Mouse (Mus musculus): ENCODE results near the gene Tbc1d10c. TPM values are rescaled to one million over a fixed set of nuclear protein-coding genes. Genes with fewer than 3 reads are reported as not detected.

The Tbc1d10c gene
- polyA plus RNA-seq, 1 experiment from 2014 or later = 1.1 TPM

GRCm38 (mm10) chr19:4152445-4153231 lies 38.4 kb downstream of the Tbc1d10c start:
- no peak overlapping the region for H3K4me2 ChIP-seq (ENCODE audit: low read depth)
- H3K9ac ChIP-seq (ENCODE audit: low read length) = no peak overlapping the region
- ATAC-seq (ENCODE audit: insufficient read depth, low FRiP score, low TSS enrichment) = no peak
- DNase-seq (ENCODE audit: low spot score) = no peak
- peaks cover 9% of the 10 kb centered on the region for H3K36me3 ChIP-seq (ENCODE audit: control insufficient read depth, insufficient read depth, low read length)
- H3K27ac ChIP-seq (ENCODE audit: low read depth, low read length) = no peak overlapping the region
- whole genome bisulfite sequencing = 87% methylated on average over 8 of the region's 8 CpGs
- H3K4me3 ChIP-seq (ENCODE audit: low read depth, low read length) = no peak overlapping the region
- no peaks in the 10 kb centered on the region for H3K27me3 ChIP-seq (ENCODE audit: control insufficient read depth, insufficient read depth, low read length)
- peaks cover 8% of the 10 kb centered on the region for H3K4me1 ChIP-seq (ENCODE audit: control insufficient read depth, insufficient read depth, low read length)
- no peaks in the 10 kb centered on the region for H3K9me3 ChIP-seq (ENCODE audit: control insufficient read depth, low read length)

- Histone ChIP-seq H3K9me3 (ENCODE audit: control insufficient read depth, low read length) (no peaks in the 10 kb centered on the region), H3K4me2 (ENCODE audit: low read depth) (no peak overlapping the region), H3K36me3 (ENCODE audit: control insufficient read depth, insufficient read depth, low read length) (peaks cover 4% of the 10 kb centered on the region), H3K27me3 (ENCODE audit: control insufficient read depth, insufficient read depth, low read length) (no peaks in the 10 kb centered on the region), H3K4me3 (ENCODE audit: low read depth, low read length) (no peak overlapping the region), H3K4me1 (ENCODE audit: control insufficient read depth, insufficient read depth, low read length) (peaks cover 8% of the 10 kb centered on the region), H3K9ac (ENCODE audit: low read length) (no peak overlapping the region), H3K27ac (ENCODE audit: low read depth, low read length) (no peak overlapping the region)
- ATAC-seq (ENCODE audit: insufficient read depth, low FRiP score, low TSS enrichment) (no peak), DNase-seq (ENCODE audit: low spot score) (no peak)
- WGBS = 89% methylated on average over 5 of the region's 5 CpGs
These were observed 39.2 kb downstream of the Tbc1d10c start for GRCm38 (mm10) chr19:4151898-4152297.

GRCm38 (mm10) chr19:4151488-4151860 lies 39.6 kb downstream of the Tbc1d10c start:
- 96% methylated on average over 4 of the region's 5 CpGs for WGBS
- H3K9me3 ChIP-seq (ENCODE audit: control insufficient read depth, low read length) = no peaks in the 10 kb centered on the region
- no peak overlapping the region for H3K4me2 ChIP-seq (ENCODE audit: low read depth)
- H3K36me3 ChIP-seq (ENCODE audit: control insufficient read depth, insufficient read depth, low read length) = peaks cover 3% of the 10 kb centered on the region; the same call in 1 of the 2 replicates
- no peak overlapping the region for H3K4me3 ChIP-seq (ENCODE audit: low read depth, low read length)
- ATAC-seq (ENCODE audit: insufficient read depth, low FRiP score, low TSS enrichment) = no peak
- H3K9ac ChIP-seq (ENCODE audit: low read length) = no peak overlapping the region
- peaks cover 8% of the 10 kb centered on the region for H3K4me1 ChIP-seq (ENCODE audit: control insufficient read depth, insufficient read depth, low read length)
- no peaks in the 10 kb centered on the region for H3K27me3 ChIP-seq (ENCODE audit: control insufficient read depth, insufficient read depth, low read length)
- DNase-seq (ENCODE audit: low spot score) = no peak
- no peak overlapping the region for H3K27ac ChIP-seq (ENCODE audit: low read depth, low read length)

GRCm38 (mm10) chr19:4150567-4151487 lies 40.3 kb downstream of the Tbc1d10c start:
- Histone ChIP-seq H3K4me3 (ENCODE audit: low read depth, low read length) (no peak overlapping the region), H3K9ac (ENCODE audit: low read length) (no peak overlapping the region)

GRCm38 (mm10) chr19:4149764-4150461 lies 41.2 kb downstream of the Tbc1d10c start:
- Histone ChIP-seq H3K27ac (ENCODE audit: low read depth, low read length) (no peak overlapping the region), H3K9me3 (ENCODE audit: control insufficient read depth, low read length) (no peaks in the 10 kb centered on the region), H3K4me2 (ENCODE audit: low read depth) (no peak overlapping the region; the same call in 1 of the 2 replicates), H3K4me1 (ENCODE audit: control insufficient read depth, insufficient read depth, low read length) (peaks cover 8% of the 10 kb centered on the region), H3K4me3 (ENCODE audit: low read depth, low read length) (no peak overlapping the region), H3K36me3 (ENCODE audit: control insufficient read depth, insufficient read depth, low read length) (peaks cover 3% of the 10 kb centered on the region; the same call in 1 of the 2 replicates), H3K27me3 (ENCODE audit: control insufficient read depth, insufficient read depth, low read length) (no peaks in the 10 kb centered on the region), H3K9ac (ENCODE audit: low read length) (no peak overlapping the region)
- no peak for ATAC-seq (ENCODE audit: insufficient read depth, low FRiP score, low TSS enrichment)
- no peak for DNase-seq (ENCODE audit: low spot score)
- 94% methylated on average over 17 of the region's 17 CpGs for WGBS

More at GRCm38 (mm10) chr19:4150567-4151487, 40.3 kb downstream of the Tbc1d10c start:
- DNase-seq (ENCODE audit: low spot score) (no peak), ATAC-seq (ENCODE audit: insufficient read depth, low FRiP score, low TSS enrichment) (no peak)
- Histone ChIP-seq H3K27ac (ENCODE audit: low read depth, low read length) (no peak overlapping the region), H3K9me3 (ENCODE audit: control insufficient read depth, low read length) (no peaks in the 10 kb centered on the region), H3K4me1 (ENCODE audit: control insufficient read depth, insufficient read depth, low read length) (peaks cover 8% of the 10 kb centered on the region), H3K4me2 (ENCODE audit: low read depth) (no peak overlapping the region), H3K27me3 (ENCODE audit: control insufficient read depth, insufficient read depth, low read length) (no peaks in the 10 kb centered on the region), H3K36me3 (ENCODE audit: control insufficient read depth, insufficient read depth, low read length) (peaks cover 3% of the 10 kb centered on the region; the same call in 1 of the 2 replicates)
- 92% methylated on average over 22 of the region's 22 CpGs for WGBS

GRCm38 (mm10) chr19:4149283-4149682 lies 41.8 kb downstream of the Tbc1d10c start:
- H3K27me3 ChIP-seq (ENCODE audit: control insufficient read depth, insufficient read depth, low read length) = no peaks in the 10 kb centered on the region
- H3K36me3 ChIP-seq (ENCODE audit: control insufficient read depth, insufficient read depth, low read length) = peaks cover 3% of the 10 kb centered on the region; the same call in 1 of the 2 replicates
- DNase-seq (ENCODE audit: low spot score) (no peak), ATAC-seq (ENCODE audit: insufficient read depth, low FRiP score, low TSS enrichment) (no peak)
- peak overlapping the region; percentile 64 for H3K4me2 ChIP-seq (ENCODE audit: low read depth)
- H3K27ac ChIP-seq (ENCODE audit: low read depth, low read length) = no peak overlapping the region
- no peaks in the 10 kb centered on the region for H3K9me3 ChIP-seq (ENCODE audit: control insufficient read depth, low read length)
- H3K4me1 ChIP-seq (ENCODE audit: control insufficient read depth, insufficient read depth, low read length) = peaks cover 8% of the 10 kb centered on the region
- WGBS = 95% methylated on average over 11 of the region's 11 CpGs
- peak overlapping the region; percentile 80 for H3K4me3 ChIP-seq (ENCODE audit: low read depth, low read length)
- peak overlapping the region; percentile 78; the same call in 1 of the 2 replicates for H3K9ac ChIP-seq (ENCODE audit: low read length)

GRCm38 (mm10) chr19:4148819-4149218 lies 42.3 kb downstream of the Tbc1d10c start:
- Histone ChIP-seq H3K4me2 (ENCODE audit: low read depth) (peak overlapping the region; percentile 64), H3K4me3 (ENCODE audit: low read depth, low read length) (peak overlapping the region; percentile 80), H3K9ac (ENCODE audit: low read length) (peak overlapping the region; percentile 78), H3K27ac (ENCODE audit: low read depth, low read length) (no peak overlapping the region; the same call in 1 of the 2 replicates), H3K4me1 (ENCODE audit: control insufficient read depth, insufficient read depth, low read length) (peaks cover 8% of the 10 kb centered on the region), H3K9me3 (ENCODE audit: control insufficient read depth, low read length) (no peaks in the 10 kb centered on the region), H3K36me3 (ENCODE audit: control insufficient read depth, insufficient read depth, low read length) (peaks cover 3% of the 10 kb centered on the region; the same call in 1 of the 2 replicates), H3K27me3 (ENCODE audit: control insufficient read depth, insufficient read depth, low read length) (no peaks in the 10 kb centered on the region)
- ATAC-seq (ENCODE audit: insufficient read depth, low FRiP score, low TSS enrichment) (no peak), DNase-seq (ENCODE audit: low spot score) (no peak)
- WGBS = 6% methylated on average over 6 of the region's 8 CpGs

- peaks cover 8% of the 10 kb centered on the region for H3K4me1 ChIP-seq (ENCODE audit: control insufficient read depth, insufficient read depth, low read length)
- no peaks in the 10 kb centered on the region for H3K27me3 ChIP-seq (ENCODE audit: control insufficient read depth, insufficient read depth, low read length)
- H3K4me2 ChIP-seq (ENCODE audit: low read depth) = peak within 1 kb of the TSS; percentile 64
- H3K9me3 ChIP-seq (ENCODE audit: control insufficient read depth, low read length) = no peaks in the 10 kb centered on the region
- peak within 1 kb of the TSS; percentile 80 for H3K4me3 ChIP-seq (ENCODE audit: low read depth, low read length)
- peaks cover 3% of the 10 kb centered on the region; the same call in 1 of the 2 replicates for H3K36me3 ChIP-seq (ENCODE audit: control insufficient read depth, insufficient read depth, low read length)
- H3K27ac ChIP-seq (ENCODE audit: low read depth, low read length) = no peak within 1 kb of the TSS; the same call in 1 of the 2 replicates
- WGBS = under 1% methylated on average over 27 of the region's 33 CpGs
- H3K9ac ChIP-seq (ENCODE audit: low read length) = peak within 1 kb of the TSS; percentile 78
- DNase-seq (ENCODE audit: low spot score) (peak; percentile 95), ATAC-seq (ENCODE audit: insufficient read depth, low FRiP score, low TSS enrichment) (peak; percentile 97)
These were observed 42.6 kb downstream of the Tbc1d10c start, which contains the start of gene Coro1b for GRCm38 (mm10) chr19:4148491-4148806. Coro1b (plus strand) TSS chr19:4148619.

All from neural tube, embryonic 11.5 days (tissue).